Mouse (Mus musculus) kidney, embryonic 15.5 days (tissue): Measurements from ENCODE around the gene Il1f10. TPM values are rescaled to one million over a fixed set of nuclear protein-coding genes. Genes with fewer than 3 reads are reported as not detected.

Experiments used
- ATAC-seq: fragments of 200-750 bp; cut with Nextera tagmentation; replicated peaks from 2 replicates; pipeline ENCODE4 v1.8.0; 2017; ENCODE audit warnings: moderate TSS enrichment; ENCODE audit not compliant: low FRiP score
- H3K27ac ChIP-seq: fragments of 300-500 bp; sonication (generic); 2 replicates; pipeline ENCODE4 v1.5.1; 2015; ENCODE audit warnings: mild to moderate bottlenecking, inconsistent platforms
- H3K27me3 ChIP-seq: fragments of 300-500 bp; sonication (generic); 2 replicates; pipeline ENCODE4 v1.6.1; 2015; ENCODE audit warnings: inconsistent platforms
- H3K36me3 ChIP-seq: fragments of 300-500 bp; sonication (generic); 2 replicates; pipeline ENCODE4 v1.6.1; 2015; ENCODE audit warnings: inconsistent platforms
- H3K4me1 ChIP-seq: fragments of 300-500 bp; sonication (generic); 2 replicates; pipeline ENCODE4 v1.6.1; 2015; ENCODE audit warnings: inconsistent platforms
- H3K4me2 ChIP-seq: fragments of 300-500 bp; sonication (generic); 2 replicates; pipeline ENCODE4 v1.6.1; 2015; ENCODE audit warnings: moderate library complexity, mild to moderate bottlenecking, inconsistent platforms
- H3K4me3 ChIP-seq: fragments of 300-500 bp; sonication (generic); replicated peaks from 2 replicates; pipeline ENCODE4 v1.5.1; 2015; ENCODE audit warnings: mild to moderate bottlenecking, inconsistent platforms
- H3K9ac ChIP-seq: fragments of 300-500 bp; sonication (generic); 2 replicates; pipeline ENCODE4 v1.6.1; 2015; ENCODE audit warnings: mild to moderate bottlenecking, inconsistent platforms
- H3K9me3 ChIP-seq: fragments of 300-500 bp; sonication (generic); replicated peaks from 2 replicates; pipeline ENCODE4 v1.6.1; 2016; ENCODE audit warnings: inconsistent platforms
- WGBS: fragments of 180-500 bp; shearing (Covaris S2); methylation state at CpG from one replicate; pipeline ENCODE4 v1.1.7; 2015; ENCODE audit warnings: mixed read lengths; 5-methylcytosine and 5-hydroxymethylcytosine counted together
- polyA plus RNA-seq: library from polyadenylated mRNA; unstranded; fragments of >200 nt; fragmentation: Nextera tagmentation; extraction: Ambion mirVana; gene quantifications from 2 replicates; pipeline ENCODE4 v1.2.1, GENCODE M21; 2015

Gene Il1f10
- polyA plus RNA-seq: not detected in 2 replicates

DNA sequence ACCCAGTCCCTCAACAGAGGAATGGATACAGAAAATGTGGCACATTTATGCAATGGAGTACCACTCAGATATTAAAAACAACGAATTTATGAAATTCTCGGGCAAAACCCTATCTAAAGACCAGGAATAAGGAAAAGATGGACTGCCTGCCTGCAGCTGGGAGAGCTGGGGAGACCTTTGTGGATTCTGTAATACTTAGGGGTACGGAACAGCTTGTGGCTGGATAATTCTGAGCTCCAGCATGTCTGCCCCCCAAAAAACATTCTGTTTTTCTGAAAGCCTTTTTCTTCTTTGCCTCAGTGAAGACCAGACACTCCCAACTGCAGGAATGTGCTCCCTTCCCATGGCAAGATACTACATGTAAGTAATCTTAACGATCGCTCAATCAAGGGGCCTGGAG lies at the start of gene Il1f10:
Gene Il1f10, plus strand, starts transcription at position 301 of the 400 bp plus-strand sequence.
- 83% methylated on average over 5 of the region's 5 CpGs for WGBS
- Histone ChIP-seq H3K27me3 (0 out of 2 replicates have a peak, but pooled peaks cover 5% of the 10 kb centered on the region), H3K9me3 (no peaks in the 10 kb centered on the region), H3K4me2 (no peak within 1 kb of the TSS), H3K9ac (no peak within 1 kb of the TSS), H3K4me3 (no peak within 1 kb of the TSS), H3K4me1 (no peaks in the 10 kb centered on the region), H3K36me3 (no peaks in the 10 kb centered on the region), H3K27ac (no peak within 1 kb of the TSS)
- no peak for ATAC-seq

DNA sequence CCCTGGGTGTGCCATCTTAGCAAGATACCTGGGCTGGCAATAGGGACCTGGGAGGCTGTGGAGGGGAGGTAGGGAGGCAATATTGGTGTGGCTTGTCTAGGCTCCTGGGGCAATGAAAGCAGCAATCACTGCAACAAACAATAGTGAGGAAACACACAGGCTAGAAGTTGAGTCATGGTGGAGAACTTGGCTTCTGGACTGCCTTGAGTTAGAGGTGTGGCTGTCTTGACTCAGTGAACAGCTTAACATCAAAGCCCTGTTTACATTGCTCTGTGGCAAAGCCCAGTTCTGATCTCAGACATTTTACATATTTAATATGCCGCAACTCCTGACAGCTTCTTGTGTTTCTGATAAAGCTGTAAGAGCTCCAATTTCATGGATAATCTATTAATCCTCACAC lies 23.5 kb upstream of the Il1f10 start:
- Histone ChIP-seq H3K36me3 (no peaks in the 10 kb centered on the region), H3K4me3 (no peak overlapping the region), H3K9me3 (no peaks in the 10 kb centered on the region), H3K4me2 (no peak overlapping the region), H3K9ac (no peak overlapping the region), H3K4me1 (no peaks in the 10 kb centered on the region), H3K27me3 (no peaks in the 10 kb centered on the region), H3K27ac (no peak overlapping the region)
- WGBS: 94% methylated on average over 1 of the region's 1 CpGs
- no peak for ATAC-seq

- Histone ChIP-seq H3K27me3 (no peaks in the 10 kb centered on the region), H3K36me3 (no peaks in the 10 kb centered on the region), H3K4me2 (no peak overlapping the region), H3K27ac (no peak overlapping the region), H3K4me1 (no peaks in the 10 kb centered on the region), H3K4me3 (no peak overlapping the region), H3K9me3 (no peaks in the 10 kb centered on the region), H3K9ac (no peak overlapping the region)
- no peak for ATAC-seq
- WGBS: 76% methylated on average over 2 of the region's 2 CpGs
Measured at GRCm38 (mm10) chr2:24273619-24274018, 17.4 kb upstream of the Il1f10 start.

DNA sequence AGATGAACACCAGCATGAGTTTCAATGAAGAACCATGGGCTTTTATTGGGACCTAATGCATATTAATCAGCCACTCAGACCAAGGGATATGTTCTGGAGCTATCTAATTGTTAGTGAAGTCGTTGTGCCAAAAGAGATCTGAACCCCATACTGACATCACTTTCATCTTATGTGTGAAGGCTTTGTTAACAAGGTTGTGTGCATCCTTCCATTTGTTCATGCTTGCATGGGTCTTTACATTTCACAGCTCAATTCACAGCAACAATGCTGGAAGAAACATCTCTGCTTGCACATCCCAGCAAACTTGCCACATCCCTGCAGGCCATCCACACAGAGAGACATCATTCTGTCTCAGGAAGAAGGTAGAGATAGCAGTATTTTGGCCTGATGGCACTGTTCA lies 15.8 kb upstream of the Il1f10 start:
- Histone ChIP-seq H3K9ac (no peak overlapping the region), H3K36me3 (no peaks in the 10 kb centered on the region), H3K27me3 (no peaks in the 10 kb centered on the region), H3K4me1 (no peaks in the 10 kb centered on the region), H3K4me3 (no peak overlapping the region), H3K4me2 (no peak overlapping the region), H3K27ac (no peak overlapping the region), H3K9me3 (no peaks in the 10 kb centered on the region)
- 50% methylated on average over 1 of the region's 1 CpGs for WGBS
- no peak for ATAC-seq

DNA sequence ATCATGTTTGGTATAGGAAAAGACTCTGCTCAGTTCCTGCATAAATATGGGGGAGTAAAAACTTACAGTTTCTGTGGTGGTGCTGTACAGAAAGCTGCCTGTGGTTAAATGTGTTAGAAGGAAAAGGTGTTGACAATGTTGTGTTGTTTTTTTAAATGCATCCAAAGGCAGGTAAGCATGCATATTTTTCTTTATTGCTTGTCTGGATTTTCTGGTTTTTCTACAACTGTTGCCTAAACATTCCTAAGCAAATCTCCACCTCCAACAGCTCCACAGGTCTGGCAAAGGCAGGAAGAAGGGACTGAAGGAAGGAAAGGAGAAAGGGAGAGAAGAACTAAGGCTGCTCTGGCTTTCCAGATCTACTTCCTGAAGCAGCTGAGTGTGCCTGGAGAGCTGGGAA lies 14.3 kb upstream of the Il1f10 start, which contains the start of gene Il1f5:
Gene Il1f5, plus strand, starts transcription at position 301 of the 400 bp plus-strand sequence.
- no peak within 1 kb of the TSS for H3K4me2 ChIP-seq
- no peaks in the 10 kb centered on the region for H3K4me1 ChIP-seq
- no peaks in the 10 kb centered on the region for H3K9me3 ChIP-seq
- no peak within 1 kb of the TSS for H3K4me3 ChIP-seq
- no peak within 1 kb of the TSS for H3K9ac ChIP-seq
- no peaks in the 10 kb centered on the region for H3K36me3 ChIP-seq
- no peak for ATAC-seq
- H3K27ac ChIP-seq: no peak within 1 kb of the TSS
- no peaks in the 10 kb centered on the region for H3K27me3 ChIP-seq

DNA sequence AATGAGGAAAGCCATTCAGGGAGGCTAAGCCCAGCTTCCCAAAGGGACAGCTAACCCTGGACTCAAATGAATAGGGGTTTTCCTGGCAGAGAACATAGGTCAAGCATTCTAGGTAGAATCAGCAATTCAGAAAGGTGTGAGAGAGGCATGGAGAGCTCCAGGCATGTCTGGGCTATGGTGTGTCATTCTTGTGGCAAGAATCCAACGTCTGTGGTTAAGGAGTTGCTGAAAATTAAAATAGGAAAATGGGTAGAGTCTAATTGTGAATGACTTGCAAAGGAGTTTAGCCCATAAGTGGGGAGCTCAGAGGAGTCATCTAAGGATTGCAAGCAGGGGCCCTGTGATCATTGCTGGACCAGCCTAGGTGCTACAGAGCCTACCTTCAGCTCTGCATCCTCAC lies 3.6 kb downstream of the Il1f10 start:
- Histone ChIP-seq H3K9ac (no peak overlapping the region), H3K4me2 (no peak overlapping the region), H3K36me3 (no peaks in the 10 kb centered on the region), H3K4me1 (no peaks in the 10 kb centered on the region), H3K27ac (no peak overlapping the region), H3K4me3 (no peak overlapping the region), H3K9me3 (no peaks in the 10 kb centered on the region), H3K27me3 (0 out of 2 replicates have a peak, but pooled peaks cover 5% of the 10 kb centered on the region)
- ATAC-seq: no peak
- 46% methylated on average over 1 of the region's 1 CpGs for WGBS

GRCm38 (mm10) chr2:24296837-24297236 lies 5.8 kb downstream of the Il1f10 start:
- H3K4me3 ChIP-seq: no peak overlapping the region
- no peak overlapping the region for H3K9ac ChIP-seq
- 6% methylated on average over 3 of the region's 3 CpGs for WGBS
- ATAC-seq: no peak
- H3K4me2 ChIP-seq: no peak overlapping the region
- 0 out of 2 replicates have a peak, but pooled peaks cover 5% of the 10 kb centered on the region for H3K27me3 ChIP-seq
- H3K27ac ChIP-seq: no peak overlapping the region
- H3K9me3 ChIP-seq: no peaks in the 10 kb centered on the region
- no peaks in the 10 kb centered on the region for H3K36me3 ChIP-seq
- no peaks in the 10 kb centered on the region for H3K4me1 ChIP-seq

GRCm38 (mm10) chr2:24311302-24312001 lies 20.5 kb downstream of the Il1f10 start:
- 37% methylated on average over 6 of the region's 6 CpGs for WGBS

DNA sequence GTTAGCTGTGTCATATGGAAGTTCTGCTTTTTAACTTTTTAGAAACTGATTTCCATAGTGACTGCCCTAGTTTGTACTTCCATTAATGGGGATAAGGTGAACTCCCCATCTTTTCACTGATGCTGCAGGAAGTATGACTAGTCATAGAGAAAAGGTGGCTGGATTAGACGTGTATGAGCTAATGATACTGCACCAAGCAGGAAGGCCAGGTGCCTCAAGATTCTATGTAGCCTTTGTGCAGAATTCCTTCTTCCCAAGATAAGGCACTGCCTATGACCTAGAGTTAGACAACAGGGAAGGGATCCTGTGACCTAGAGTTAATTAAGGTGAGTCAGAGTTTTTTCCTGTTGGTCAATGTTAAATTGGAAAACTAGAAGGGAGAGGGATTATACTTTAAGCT lies 25.9 kb downstream of the Il1f10 start:
- 79% methylated on average over 1 of the region's 1 CpGs for WGBS
- Histone ChIP-seq H3K9me3 (no peaks in the 10 kb centered on the region), H3K27ac (no peak overlapping the region), H3K36me3 (no peaks in the 10 kb centered on the region), H3K27me3 (no peaks in the 10 kb centered on the region), H3K9ac (no peak overlapping the region), H3K4me3 (no peak overlapping the region), H3K4me2 (no peak overlapping the region), H3K4me1 (no peaks in the 10 kb centered on the region)
- ATAC-seq: no peak

More at GRCm38 (mm10) chr2:24311302-24312001, 20.5 kb downstream of the Il1f10 start:
- H3K4me3 ChIP-seq: no peak overlapping the region
- H3K9ac ChIP-seq: no peak overlapping the region
- H3K27ac ChIP-seq: no peak overlapping the region
- H3K27me3 ChIP-seq: no peaks in the 10 kb centered on the region
- no peak overlapping the region for H3K4me2 ChIP-seq
- ATAC-seq: no peak
- H3K4me1 ChIP-seq: no peaks in the 10 kb centered on the region
- no peaks in the 10 kb centered on the region for H3K9me3 ChIP-seq
- H3K36me3 ChIP-seq: no peaks in the 10 kb centered on the region

DNA sequence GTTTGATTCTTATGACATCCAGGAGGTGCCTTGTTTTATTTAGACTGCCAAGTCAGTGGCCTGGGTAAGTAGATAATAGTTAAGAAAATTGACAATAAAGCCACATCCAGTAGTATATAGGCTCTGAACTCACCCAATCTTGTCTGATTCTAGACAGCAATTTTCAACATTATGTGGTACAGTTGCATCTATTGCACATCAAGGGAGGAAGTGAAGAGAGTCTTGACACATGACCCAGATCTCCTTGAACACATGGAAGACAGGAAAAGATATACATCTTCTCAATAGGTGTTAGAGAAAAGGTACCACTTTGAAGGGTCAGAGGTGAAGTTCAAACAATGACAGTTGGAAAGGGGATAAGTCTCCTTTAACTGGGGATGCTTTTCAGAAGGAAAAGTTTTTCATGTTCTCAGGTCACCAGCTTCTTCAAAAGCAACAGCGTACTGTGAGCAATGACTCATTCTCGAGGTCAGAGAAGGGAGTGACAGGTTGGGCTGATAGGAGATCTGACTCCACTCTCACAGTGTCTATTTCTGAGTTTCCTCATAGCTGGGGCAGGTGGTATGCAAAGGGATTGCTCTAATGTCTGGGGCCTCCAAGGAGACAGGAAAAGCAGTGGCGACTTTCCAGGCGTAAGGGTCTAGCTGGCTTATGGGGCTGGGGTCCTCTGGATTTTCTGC lies 27.1 kb downstream of the Il1f10 start:
- ATAC-seq: no peak
- H3K27me3 ChIP-seq: no peaks in the 10 kb centered on the region
- no peaks in the 10 kb centered on the region for H3K36me3 ChIP-seq
- H3K9me3 ChIP-seq: no peaks in the 10 kb centered on the region
- H3K4me3 ChIP-seq: no peak overlapping the region
- no peaks in the 10 kb centered on the region for H3K4me1 ChIP-seq
- 78% methylated on average over 4 of the region's 4 CpGs for WGBS
- H3K9ac ChIP-seq: no peak overlapping the region
- no peak overlapping the region for H3K27ac ChIP-seq
- no peak overlapping the region for H3K4me2 ChIP-seq

- no peak for ATAC-seq
- 34% methylated on average over 3 of the region's 3 CpGs for WGBS
- H3K4me3 ChIP-seq: no peak overlapping the region
Measured at GRCm38 (mm10) chr2:24335333-24335732, 44.3 kb downstream of the Il1f10 start.

GRCm38 (mm10) chr2:24336545-24336944 lies 45.5 kb downstream of the Il1f10 start, which contains the start of gene Il1rn:
Il1rn (plus strand) TSS chr2:24336853.
- Histone ChIP-seq H3K9ac (no peak within 1 kb of the TSS), H3K9me3 (no peaks in the 10 kb centered on the region), H3K4me3 (no peak within 1 kb of the TSS), H3K4me1 (peaks cover 13% of the 10 kb centered on the region; the same call in 1 of the 2 replicates), H3K27me3 (no peaks in the 10 kb centered on the region), H3K36me3 (no peaks in the 10 kb centered on the region), H3K27ac (no peak within 1 kb of the TSS), H3K4me2 (no peak within 1 kb of the TSS)
- peak; percentile 46; the same call in 1 of the 2 replicates for ATAC-seq
- WGBS: 54% methylated on average over 2 of the region's 2 CpGs

More at GRCm38 (mm10) chr2:24335333-24335732, 44.3 kb downstream of the Il1f10 start:
- H3K36me3 ChIP-seq: no peaks in the 10 kb centered on the region
- H3K9ac ChIP-seq: no peak overlapping the region
- no peak overlapping the region for H3K27ac ChIP-seq
- no peaks in the 10 kb centered on the region for H3K9me3 ChIP-seq
- no peak overlapping the region for H3K4me2 ChIP-seq
- peaks cover 13% of the 10 kb centered on the region; the same call in 1 of the 2 replicates for H3K4me1 ChIP-seq
- H3K27me3 ChIP-seq: no peaks in the 10 kb centered on the region
